Mouse (Mus musculus): ENCODE results near the gene Arhgap28.
"Not testable (repeated sequence)": the region's sequence is repeated elsewhere in the genome, so short reads cannot be mapped to it uniquely, and the experiment has no call there.

Gene Arhgap28

DNA sequence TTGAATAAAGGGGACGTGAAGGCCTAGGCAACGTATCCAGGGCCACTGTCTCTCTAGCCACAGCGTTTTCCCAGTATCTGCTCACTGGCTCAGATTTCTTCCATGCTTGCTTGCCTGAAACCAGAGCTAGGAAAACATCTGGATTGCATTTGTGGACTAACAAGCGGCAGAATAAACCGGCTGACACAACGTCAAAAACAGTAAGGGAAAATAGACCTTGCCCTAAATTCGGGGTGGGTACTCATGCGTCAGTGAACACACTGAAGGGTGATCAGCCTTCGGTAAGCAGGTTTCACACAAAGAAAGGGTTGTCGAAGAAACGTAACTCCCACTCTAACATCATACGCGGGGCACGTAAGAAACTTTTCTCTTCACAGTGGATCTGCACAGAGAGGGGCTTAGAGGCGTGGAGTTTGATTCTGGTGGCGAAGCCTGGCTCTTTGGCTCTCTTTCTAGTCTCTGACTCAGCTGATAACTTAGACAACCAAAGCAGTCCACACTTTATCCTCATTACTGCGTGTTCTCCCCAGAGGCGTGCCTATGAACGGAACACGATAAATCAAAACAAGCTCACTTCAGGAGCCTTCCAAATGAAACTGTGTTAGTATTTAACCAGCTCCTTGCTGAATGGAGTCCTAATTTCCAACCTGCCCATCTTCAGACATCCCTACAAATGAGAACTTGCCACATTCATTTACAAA, 137.2 kb downstream of the Arhgap28 start:
- DNase-seq = no peak

DNA sequence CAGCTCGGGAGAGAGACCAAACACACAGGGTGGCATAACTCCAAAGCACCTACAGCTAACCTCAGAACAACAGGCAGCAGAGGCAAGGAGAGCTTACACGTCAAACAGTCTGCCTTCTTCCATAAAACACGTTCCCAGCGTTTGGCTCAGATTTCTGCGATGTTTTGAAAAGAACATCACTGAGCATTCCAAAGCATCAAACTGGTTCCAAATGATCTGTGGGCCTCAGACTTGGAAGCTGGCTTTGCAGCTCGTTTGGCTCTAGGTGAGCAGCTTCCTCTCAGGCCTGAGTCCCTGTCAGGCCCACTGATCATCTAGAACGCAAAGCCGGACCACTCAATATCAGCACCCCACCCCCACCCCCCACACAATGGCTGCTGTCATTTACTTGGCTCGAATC, 137.9 kb downstream of the Arhgap28 start:
- DNase-seq = no peak

DNA sequence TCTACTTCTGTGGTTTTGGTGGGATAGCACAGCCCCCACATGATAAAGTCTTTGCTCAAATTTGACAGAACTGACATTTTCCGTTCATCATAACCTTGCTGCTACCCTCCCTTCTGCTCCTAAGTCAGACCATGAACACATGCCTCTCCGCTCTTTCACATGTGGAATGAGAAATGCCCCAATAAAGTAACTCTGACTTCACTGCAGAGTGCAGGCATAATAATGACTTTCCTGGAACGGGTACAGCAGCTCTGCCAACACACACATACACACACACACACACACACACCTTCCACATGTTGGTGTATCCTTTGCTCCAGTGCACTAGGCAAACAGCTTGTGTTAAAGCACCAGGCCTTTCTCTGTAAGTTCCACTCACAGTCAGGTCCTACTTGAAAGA, 139.0 kb downstream of the Arhgap28 start:
- DNase-seq = no peak

DNA sequence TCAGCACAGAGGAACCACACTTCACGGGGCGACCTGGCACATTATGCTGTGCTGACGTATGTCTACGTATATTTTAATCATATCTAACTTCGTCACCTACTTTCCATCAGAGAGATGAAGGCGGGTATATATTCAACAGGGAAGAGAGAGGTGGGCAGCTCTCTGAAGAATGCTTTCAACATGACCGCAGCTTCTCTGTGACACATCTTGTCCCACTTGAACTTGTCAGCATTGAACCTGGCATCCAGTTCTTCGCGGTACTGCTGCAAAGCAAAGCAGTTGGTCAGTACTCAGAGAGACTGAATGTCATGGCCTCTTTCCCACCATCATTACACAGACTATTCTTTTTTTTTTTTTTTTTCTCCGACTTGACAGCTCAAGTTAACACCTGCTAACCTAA, 139.6 kb downstream of the Arhgap28 start:
- no peak for DNase-seq

DNA sequence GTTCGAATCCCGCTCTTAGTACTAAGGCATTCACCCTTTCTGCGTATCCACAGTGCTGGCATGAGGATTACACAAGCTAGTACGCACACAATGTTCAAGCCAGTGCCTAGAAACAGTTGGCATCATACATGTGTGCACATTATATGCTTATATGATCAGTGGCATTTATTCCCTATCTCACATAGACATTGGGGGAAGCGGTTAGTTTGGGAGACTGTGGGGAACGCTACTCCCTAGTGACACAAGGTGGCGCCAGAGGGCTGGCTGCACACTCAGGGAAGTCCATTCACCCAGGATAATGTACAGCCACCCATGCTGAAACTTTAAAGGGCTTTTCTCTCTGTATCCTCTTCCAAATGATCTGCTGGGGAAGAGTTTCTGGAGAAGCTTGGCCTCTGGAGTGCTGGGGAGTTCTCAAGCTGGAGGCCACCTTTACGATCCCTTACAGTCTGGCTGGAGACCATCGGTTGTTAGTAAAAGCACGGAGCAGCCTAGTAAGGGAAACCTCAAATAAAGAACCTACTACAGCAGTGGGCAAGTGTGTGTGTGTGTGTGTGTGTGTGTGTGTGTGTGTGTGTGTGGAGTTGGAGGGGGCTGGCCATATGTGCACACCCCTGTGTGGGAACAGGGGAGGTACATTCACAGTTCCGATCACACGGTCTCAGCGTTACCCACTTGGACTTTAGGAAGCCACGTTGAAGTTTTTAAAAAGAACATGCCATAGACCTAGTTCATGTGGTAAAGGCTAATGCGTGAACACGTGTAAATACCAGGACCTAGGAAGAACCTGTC, 142.0 kb downstream of the Arhgap28 start:
- peak; percentile 19 for DNase-seq

DNA sequence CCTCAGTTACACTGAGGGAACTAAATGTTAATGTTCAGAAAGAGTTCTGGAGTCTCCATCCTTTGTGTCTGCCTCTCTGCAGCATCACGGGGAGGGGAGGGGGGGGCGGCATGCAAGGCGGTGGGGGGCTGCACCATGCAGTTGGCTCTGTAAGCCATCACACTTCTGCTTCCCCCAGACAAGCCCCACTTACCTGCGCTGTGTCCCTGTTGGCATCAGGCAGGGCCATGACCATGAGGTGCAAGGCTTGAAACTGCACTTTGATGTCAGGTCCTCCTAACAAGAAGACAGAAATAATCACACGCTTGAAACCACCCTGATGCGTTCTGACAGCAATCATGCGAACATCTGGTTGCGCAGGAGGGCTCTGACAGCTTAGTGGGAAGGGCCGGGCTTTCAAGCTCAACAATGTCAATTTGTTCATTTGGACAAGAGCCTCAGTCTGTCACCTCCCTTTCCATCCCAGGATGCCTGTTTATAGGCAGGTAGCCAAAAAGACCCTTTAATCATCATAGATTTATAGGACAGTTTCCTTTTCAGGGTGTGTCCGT, 142.8 kb downstream of the Arhgap28 start:
- DNase-seq = no peak

DNA sequence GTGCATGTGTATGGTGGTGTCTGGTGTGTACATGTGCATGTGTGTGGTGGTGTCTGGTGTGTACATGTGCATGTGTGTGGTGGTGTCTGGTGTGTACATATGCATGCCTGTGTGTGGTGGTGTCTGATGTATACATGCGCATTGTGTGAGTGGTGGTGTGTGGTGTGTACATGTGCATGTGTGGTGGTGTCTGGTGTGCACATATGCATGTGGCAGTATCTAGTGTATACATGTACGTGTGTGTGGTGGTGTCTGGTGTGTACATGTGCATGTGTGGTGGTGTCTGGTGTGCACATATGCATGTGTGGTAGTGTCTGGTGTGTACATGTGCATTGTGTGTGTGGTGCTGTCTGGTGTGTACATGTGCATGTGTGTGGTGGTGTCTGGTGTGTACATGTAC, 162.4 kb downstream of the Arhgap28 start:
- DNase-seq = not testable (repeated sequence)

DNA sequence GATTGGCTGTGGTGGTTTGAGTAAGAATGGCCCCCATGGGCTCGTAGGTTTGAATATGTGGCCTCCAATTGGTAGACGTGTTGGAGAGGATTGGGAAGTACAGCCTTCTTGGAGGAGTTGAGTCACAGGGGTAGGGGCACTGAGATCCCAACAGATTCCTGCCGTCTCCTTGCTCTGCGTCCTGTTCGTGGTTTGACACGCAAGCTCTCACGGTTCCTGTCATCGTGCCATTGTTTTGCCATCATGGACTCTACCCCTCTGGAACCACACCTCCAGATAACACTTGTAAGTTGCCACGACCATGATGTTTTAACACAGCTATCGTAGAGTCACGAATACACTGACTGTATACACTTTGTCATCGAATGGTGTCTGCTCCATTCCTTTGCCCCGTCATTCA, 165.0 kb downstream of the Arhgap28 start:
- DNase-seq = no peak

DNA sequence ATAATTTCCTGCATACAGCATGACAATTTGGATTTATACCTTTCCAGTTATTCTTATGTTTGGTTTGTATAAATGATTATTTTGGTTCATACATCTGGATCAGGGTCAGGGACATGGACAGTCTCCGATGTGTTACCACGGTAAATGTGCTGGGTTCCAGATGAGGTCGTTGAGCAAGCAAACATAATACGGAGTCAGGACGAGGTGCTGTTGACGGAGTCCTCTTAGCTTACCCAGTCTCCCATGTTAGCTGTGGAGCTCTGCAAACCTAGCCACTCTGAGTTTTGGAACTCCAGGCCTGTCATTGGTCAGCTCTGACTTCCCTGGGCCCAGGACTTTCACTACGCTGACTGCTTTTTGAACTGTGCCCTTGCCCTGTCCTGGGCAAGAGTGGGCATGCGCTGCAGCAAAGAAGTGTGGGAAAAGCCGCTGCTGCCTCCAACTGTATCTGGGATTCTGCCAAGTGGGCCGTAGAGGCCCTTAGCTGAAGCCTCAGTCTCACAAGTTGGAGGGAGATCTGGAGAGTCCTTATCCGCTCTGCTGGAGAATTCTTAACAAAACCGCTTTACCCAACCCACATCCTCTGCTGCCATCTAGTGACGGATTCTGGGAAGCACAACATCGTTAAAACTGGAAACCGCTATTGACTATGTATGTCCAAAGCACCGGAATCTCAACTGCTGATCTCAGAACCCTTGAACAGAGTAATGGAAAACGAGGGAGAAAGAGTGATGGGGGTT, 166.4 kb downstream of the Arhgap28 start:
- DNase-seq = peak; percentile 19

DNA sequence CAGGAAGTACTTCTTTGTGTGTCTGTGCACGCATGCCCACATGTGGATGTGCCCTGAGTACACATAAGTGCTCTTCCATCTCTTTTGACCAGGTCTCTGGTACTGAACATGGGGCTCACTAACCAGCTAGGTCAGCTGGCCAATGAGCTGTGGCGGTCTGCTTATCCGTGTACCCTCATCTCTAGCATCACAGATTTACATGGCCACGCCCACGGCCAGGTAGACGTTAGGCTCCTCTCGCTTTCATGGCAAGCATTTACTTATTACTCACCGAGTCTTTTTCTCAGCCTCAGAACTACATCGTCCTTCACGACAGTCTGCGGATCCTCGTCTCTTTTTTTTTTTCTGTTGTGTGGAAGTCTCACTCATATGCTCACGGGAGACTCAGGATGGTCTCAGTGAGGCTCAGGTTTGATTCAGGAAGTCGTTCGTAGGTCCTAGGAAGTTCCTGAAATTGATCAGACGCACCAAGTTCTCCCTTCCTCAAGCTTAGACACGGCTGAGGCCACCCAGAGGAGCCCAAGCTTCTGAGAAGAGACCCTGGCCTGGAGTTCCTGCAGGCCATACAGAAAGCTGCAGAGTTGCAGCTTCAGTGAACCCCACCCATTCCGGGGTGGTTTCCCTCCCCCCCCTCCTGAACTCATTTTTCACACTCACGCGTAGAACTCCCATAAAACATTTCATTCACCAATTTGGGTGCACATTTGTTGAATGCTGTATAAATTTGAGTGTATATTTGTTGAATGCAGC, 167.6 kb downstream of the Arhgap28 start:
- no peak for DNase-seq

DNA sequence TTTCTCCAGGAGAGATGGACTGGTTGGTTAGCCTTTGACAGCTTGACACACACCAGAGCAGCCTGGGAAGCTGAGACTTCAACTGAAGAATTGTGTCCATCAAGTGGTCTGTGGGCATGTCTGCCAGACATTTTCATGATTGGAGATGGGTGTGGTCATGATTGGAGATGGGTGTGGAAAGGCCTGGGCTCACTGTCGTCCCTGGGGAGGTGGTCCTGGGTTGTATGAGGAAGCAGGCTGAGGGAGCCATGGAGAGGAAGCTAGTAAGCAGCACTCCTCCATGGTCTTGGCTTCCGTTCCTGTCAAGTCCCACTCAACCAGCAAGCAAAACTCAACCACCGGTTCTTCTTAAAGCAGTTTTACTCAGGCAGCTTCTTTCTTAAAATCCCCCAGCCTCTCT, 176.5 kb downstream of the Arhgap28 start:
- DNase-seq = no peak

DNA sequence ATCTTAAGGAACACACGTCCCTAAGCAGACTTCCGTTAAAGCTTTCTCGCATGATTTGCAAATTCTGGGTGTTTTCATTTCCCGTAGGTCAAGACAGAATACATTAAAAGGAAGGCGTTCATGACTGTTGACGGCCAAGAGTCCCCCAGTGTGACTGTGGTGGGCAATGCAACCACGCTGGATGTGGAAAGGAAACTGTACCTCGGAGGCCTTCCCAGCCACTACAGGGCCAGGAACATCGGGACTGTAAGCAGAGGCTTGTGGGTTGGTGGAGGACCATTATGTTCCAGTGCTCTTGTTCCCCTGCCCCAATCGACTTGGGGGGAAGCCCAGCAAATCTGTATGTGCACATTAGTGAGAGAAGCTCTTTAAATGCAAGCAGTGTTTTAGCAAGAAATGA, 187.0 kb downstream of the Arhgap28 start:
- DNase-seq = no peak

DNA sequence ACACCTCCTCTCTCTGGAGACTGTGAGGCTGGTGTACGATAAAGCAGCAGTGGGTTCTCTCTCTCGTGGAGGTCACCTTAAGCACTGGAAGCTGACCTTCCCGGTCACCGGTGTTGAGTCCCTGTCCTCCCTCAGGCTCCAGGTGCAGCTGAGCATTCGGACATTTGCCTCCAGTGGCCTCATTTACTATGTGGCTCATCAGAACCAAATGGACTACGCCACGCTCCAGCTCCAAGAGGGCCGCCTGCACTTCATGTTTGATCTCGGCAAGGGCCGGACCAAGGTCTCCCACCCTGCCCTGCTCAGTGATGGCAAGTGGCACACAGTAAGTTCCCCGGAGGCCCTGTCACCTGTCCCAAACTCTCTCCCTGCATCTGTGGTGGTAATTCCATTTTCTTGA, 188.2 kb downstream of the Arhgap28 start:
- no peak for DNase-seq

DNA sequence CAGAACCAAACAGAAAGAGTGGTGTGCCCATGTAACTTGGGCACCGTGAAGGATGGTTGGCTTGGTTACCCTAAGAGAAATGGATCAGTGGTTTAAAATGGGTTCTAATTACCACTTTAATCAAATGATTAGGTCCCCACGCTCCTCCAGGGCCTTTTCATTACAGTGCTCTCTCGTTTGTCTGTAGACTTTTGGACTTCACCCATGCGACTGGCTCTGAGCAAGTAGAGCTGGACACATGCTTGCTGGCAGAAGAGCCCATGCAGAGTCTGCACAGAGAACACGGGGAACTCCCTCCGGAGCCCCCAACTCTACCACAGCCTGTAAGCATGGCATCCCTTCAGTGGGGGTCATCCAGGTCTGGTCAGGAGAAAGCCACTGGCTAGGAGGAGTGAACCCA, 190.3 kb downstream of the Arhgap28 start:
- no peak for DNase-seq

DNA sequence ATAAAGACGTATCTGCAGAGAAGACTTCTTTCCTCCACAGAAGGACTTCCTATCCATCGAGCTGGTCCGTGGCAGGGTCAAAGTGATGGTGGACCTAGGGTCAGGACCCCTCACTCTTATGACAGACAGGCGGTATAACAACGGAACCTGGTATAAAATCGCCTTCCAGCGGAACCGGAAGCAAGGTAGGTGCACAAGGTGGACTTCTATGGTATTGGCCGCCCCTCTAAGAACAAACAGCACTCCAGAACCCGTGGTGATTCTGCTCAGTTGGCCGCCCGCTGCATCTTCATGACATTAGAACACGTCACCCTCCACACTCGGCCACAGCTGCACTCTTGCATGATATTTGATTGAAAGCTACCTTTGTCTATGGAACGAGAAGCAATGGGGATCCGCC, 194.7 kb downstream of the Arhgap28 start:
- no peak for DNase-seq
